Mouse (Mus musculus) heart, embryonic 13.5 days (tissue): ENCODE measurements around the gene Ccdc15. TPM values are rescaled to one million over a fixed set of nuclear protein-coding genes. Genes with fewer than 3 reads are reported as not detected.

ENCODE experiments used
- ATAC-seq: fragments of 200-750 bp; cut with Nextera tagmentation; 2 replicates; pipeline ENCODE4 v1.8.0; 2017; ENCODE audit warnings: moderate TSS enrichment; ENCODE audit not compliant: insufficient number of reproducible peaks, low FRiP score, low TSS enrichment; ENCODE audit errors: extremely low read depth
- H3K27ac ChIP-seq: fragments of 300-500 bp; sonication (generic); replicated peaks from 2 replicates; pipeline ENCODE4 v1.5.1; 2015; ENCODE audit warnings: moderate library complexity, mild to moderate bottlenecking, inconsistent platforms
- H3K27me3 ChIP-seq: fragments of 300-500 bp; sonication (generic); replicated peaks from 2 replicates; pipeline ENCODE4 v1.6.1; 2015; ENCODE audit warnings: mild to moderate bottlenecking, inconsistent platforms
- H3K36me3 ChIP-seq: fragments of 300-500 bp; sonication (generic); 2 replicates; pipeline ENCODE4 v1.6.1; 2015; ENCODE audit warnings: mild to moderate bottlenecking, inconsistent platforms
- H3K4me1 ChIP-seq: fragments of 300-500 bp; sonication (generic); 2 replicates; pipeline ENCODE4 v1.6.1; 2015; ENCODE audit warnings: inconsistent platforms
- H3K4me2 ChIP-seq: fragments of 300-500 bp; sonication (generic); 2 replicates; pipeline ENCODE4 v1.6.1; 2015; ENCODE audit warnings: inconsistent platforms, mild to moderate bottlenecking, moderate library complexity
- H3K4me3 ChIP-seq: fragments of 300-500 bp; sonication (generic); 2 replicates; pipeline ENCODE4 v1.5.1; 2015; ENCODE audit warnings: moderate library complexity, mild to moderate bottlenecking, inconsistent platforms
- H3K9ac ChIP-seq: fragments of 300-500 bp; sonication (generic); 2 replicates; pipeline ENCODE4 v1.6.1; 2015; ENCODE audit warnings: inconsistent platforms, mild to moderate bottlenecking, moderate library complexity
- H3K9me3 ChIP-seq: fragments of 300-500 bp; sonication (generic); 2 replicates; pipeline ENCODE4 v1.6.1; 2016; ENCODE audit warnings: inconsistent platforms
- WGBS: fragments of 180-500 bp; shearing (Covaris S2); methylation state at CpG from one replicate; pipeline ENCODE4 v1.1.7; 2015; ENCODE audit warnings: mixed read lengths; 5-methylcytosine and 5-hydroxymethylcytosine counted together
- polyA plus RNA-seq: library from polyadenylated mRNA; unstranded; fragments of >200 nt; fragmentation: Nextera tagmentation; extraction: Ambion mirVana; gene quantifications from 2 replicates; pipeline ENCODE4 v1.2.1, GENCODE M21; 2015

Gene Ccdc15
- polyA plus RNA-seq, 1 experiment from 2014 or later = 3.6 TPM

DNA sequence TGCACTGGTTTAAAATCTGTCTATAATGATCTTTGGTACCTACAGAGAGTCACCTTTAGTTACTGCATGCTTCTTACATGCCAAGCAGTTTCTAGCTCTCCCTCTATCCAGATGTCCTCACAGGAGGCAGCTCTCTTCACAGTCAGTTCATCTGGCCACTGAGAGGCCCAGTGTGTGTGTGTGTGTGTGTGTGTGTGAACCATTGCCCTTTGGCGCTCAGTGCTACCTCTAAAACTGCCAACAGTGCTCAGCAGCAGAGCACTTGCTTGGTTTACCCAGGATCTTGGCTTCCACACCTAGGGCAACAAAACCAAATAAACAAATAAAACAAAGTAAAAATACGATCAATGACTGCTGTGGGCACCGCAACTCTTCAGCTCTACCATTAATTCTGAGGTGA is 98.3 kb downstream of the Ccdc15 start:
- H3K4me2 ChIP-seq = no peak overlapping the region
- no peaks in the 10 kb centered on the region for H3K36me3 ChIP-seq
- no peak overlapping the region for H3K27ac ChIP-seq
- H3K4me1 ChIP-seq = peaks cover 26% of the 10 kb centered on the region
- no peaks in the 10 kb centered on the region for H3K27me3 ChIP-seq
- no peak overlapping the region for H3K4me3 ChIP-seq
- WGBS = 82% methylated on average over 3 of the region's 3 CpGs
- ATAC-seq = no peak
- no peak overlapping the region for H3K9ac ChIP-seq
- H3K9me3 ChIP-seq = no peaks in the 10 kb centered on the region

GRCm38 (mm10) chr9:37248381-37248906 is 99.8 kb downstream of the Ccdc15 start:
- Histone ChIP-seq H3K4me2 (no peak overlapping the region), H3K9ac (no peak overlapping the region), H3K4me1 (peaks cover 20% of the 10 kb centered on the region), H3K27me3 (no peaks in the 10 kb centered on the region), H3K36me3 (no peaks in the 10 kb centered on the region), H3K4me3 (no peak overlapping the region), H3K9me3 (no peaks in the 10 kb centered on the region), H3K27ac (no peak overlapping the region)
- no peak for ATAC-seq
- WGBS = 49% methylated on average over 3 of the region's 3 CpGs

DNA sequence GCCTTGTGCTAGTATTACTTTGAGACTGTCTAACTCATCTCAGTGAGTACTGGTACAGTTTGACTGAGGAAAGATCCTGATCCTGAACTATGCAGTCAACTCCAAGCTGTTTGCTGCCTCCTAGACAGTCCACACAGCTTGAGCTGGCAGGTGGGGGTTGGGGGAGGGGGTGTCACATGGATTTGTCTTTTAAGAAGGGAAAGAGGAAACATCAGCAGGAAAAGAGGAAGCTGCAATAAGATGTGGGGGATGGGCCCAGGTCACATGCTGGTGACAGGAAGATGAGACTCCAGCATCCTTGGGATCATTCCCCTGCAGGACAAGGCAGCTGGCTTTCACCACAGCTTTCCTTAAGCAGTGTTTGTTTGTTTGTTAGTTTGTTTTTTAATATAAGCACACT is 100.8 kb downstream of the Ccdc15 start:
- ATAC-seq = no peak
- Histone ChIP-seq H3K4me3 (no peak overlapping the region), H3K36me3 (no peaks in the 10 kb centered on the region), H3K9me3 (no peaks in the 10 kb centered on the region), H3K4me1 (peaks cover 20% of the 10 kb centered on the region), H3K9ac (no peak overlapping the region), H3K27ac (no peak overlapping the region), H3K4me2 (no peak overlapping the region), H3K27me3 (no peaks in the 10 kb centered on the region)

DNA sequence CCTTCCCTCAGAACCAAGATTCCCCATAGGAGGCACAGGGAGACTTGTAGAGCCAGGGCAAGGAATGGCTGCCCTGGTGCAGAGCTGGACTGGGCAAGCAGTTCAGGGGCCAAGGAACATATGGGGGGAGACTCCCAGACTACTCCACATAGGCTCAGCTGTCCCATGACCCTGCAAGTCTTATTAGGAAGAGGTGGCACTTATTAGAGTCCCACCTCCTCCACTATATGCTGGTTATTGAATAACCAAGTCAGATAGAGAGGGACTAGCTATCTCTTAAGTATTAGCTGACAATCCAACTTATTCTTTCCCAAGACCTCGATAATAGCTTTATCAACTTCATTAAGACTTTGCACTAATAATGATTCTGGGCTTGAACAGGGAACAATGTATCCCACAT is 102.4 kb downstream of the Ccdc15 start:
- H3K9me3 ChIP-seq = no peaks in the 10 kb centered on the region
- 85% methylated on average over 1 of the region's 1 CpGs for WGBS
- peaks cover 20% of the 10 kb centered on the region for H3K4me1 ChIP-seq
- H3K27me3 ChIP-seq = no peaks in the 10 kb centered on the region
- H3K4me3 ChIP-seq = no peak overlapping the region
- no peak overlapping the region for H3K4me2 ChIP-seq
- no peak overlapping the region for H3K27ac ChIP-seq
- no peak overlapping the region for H3K9ac ChIP-seq
- H3K36me3 ChIP-seq = no peaks in the 10 kb centered on the region
- no peak for ATAC-seq

- WGBS = 56% methylated on average over 2 of the region's 2 CpGs
- Histone ChIP-seq H3K4me3 (no peak overlapping the region), H3K4me2 (no peak overlapping the region), H3K27ac (no peak overlapping the region), H3K9ac (no peak overlapping the region), H3K9me3 (no peaks in the 10 kb centered on the region), H3K4me1 (peaks cover 20% of the 10 kb centered on the region), H3K27me3 (no peaks in the 10 kb centered on the region), H3K36me3 (no peaks in the 10 kb centered on the region)
- ATAC-seq = no peak
Measured at GRCm38 (mm10) chr9:37245404-37245803, 102.8 kb downstream of the Ccdc15 start.

- WGBS = 55% methylated on average over 1 of the region's 1 CpGs
- ATAC-seq = no peak
- no peaks in the 10 kb centered on the region for H3K27me3 ChIP-seq
Measured at GRCm38 (mm10) chr9:37244600-37244999, 103.6 kb downstream of the Ccdc15 start.

GRCm38 (mm10) chr9:37242764-37243163 is 105.5 kb downstream of the Ccdc15 start:
- Histone ChIP-seq H3K9me3 (no peaks in the 10 kb centered on the region), H3K4me1 (0 out of 2 replicates have a peak, but pooled peaks cover 4% of the 10 kb centered on the region), H3K9ac (no peak overlapping the region), H3K27me3 (no peaks in the 10 kb centered on the region), H3K27ac (no peak overlapping the region), H3K4me2 (no peak overlapping the region), H3K36me3 (no peaks in the 10 kb centered on the region), H3K4me3 (no peak overlapping the region)
- 76% methylated on average over 3 of the region's 3 CpGs for WGBS
- ATAC-seq = no peak

More at GRCm38 (mm10) chr9:37244600-37244999, 103.6 kb downstream of the Ccdc15 start:
- Histone ChIP-seq H3K36me3 (no peaks in the 10 kb centered on the region), H3K4me3 (no peak overlapping the region), H3K27ac (no peak overlapping the region), H3K9me3 (no peaks in the 10 kb centered on the region), H3K4me2 (no peak overlapping the region), H3K4me1 (peaks cover 17% of the 10 kb centered on the region), H3K9ac (no peak overlapping the region)

DNA sequence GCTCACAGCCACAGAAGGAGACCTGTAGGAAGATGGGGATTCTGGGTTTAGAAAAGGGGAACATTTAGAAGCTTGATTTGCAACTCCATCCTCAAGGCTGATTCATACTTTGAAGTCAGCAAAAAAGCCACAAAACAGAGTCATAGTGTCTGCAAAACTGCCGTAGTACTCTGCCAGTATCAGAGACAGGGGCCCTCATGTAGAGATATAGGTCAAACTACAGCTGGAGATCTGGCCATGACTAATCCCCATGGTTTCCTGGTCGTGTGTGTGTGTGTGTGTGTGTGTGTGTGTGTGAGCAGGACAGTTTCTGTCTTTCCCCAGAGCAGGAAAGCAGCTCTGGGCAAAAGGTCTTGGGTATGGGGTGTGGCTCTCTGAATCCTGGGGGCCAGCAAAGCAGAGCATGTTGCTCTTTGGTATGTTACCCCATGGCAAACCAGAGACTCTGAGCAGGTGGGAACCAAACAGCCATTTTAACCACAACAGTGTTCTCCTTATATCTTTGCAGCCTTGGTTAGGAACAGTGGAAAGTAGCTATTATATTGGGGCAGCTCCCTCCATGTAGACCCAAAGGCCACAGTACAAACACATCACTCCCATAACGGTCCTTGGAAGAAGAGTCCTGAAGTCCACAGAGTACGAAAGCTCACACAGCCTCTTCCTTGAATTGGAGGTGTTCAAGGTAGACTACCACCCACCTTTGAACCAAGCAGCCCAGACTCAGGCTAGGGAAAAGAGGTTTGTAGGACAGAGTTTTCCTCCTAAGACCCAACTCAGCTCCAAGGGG is 112.1 kb downstream of the Ccdc15 start:
- Histone ChIP-seq H3K9me3 (no peaks in the 10 kb centered on the region), H3K9ac (no peak overlapping the region), H3K4me1 (no peaks in the 10 kb centered on the region), H3K36me3 (no peaks in the 10 kb centered on the region), H3K27me3 (no peaks in the 10 kb centered on the region), H3K27ac (no peak overlapping the region), H3K4me2 (no peak overlapping the region), H3K4me3 (no peak overlapping the region)
- WGBS = 55% methylated on average over 4 of the region's 4 CpGs
- ATAC-seq = no peak

DNA sequence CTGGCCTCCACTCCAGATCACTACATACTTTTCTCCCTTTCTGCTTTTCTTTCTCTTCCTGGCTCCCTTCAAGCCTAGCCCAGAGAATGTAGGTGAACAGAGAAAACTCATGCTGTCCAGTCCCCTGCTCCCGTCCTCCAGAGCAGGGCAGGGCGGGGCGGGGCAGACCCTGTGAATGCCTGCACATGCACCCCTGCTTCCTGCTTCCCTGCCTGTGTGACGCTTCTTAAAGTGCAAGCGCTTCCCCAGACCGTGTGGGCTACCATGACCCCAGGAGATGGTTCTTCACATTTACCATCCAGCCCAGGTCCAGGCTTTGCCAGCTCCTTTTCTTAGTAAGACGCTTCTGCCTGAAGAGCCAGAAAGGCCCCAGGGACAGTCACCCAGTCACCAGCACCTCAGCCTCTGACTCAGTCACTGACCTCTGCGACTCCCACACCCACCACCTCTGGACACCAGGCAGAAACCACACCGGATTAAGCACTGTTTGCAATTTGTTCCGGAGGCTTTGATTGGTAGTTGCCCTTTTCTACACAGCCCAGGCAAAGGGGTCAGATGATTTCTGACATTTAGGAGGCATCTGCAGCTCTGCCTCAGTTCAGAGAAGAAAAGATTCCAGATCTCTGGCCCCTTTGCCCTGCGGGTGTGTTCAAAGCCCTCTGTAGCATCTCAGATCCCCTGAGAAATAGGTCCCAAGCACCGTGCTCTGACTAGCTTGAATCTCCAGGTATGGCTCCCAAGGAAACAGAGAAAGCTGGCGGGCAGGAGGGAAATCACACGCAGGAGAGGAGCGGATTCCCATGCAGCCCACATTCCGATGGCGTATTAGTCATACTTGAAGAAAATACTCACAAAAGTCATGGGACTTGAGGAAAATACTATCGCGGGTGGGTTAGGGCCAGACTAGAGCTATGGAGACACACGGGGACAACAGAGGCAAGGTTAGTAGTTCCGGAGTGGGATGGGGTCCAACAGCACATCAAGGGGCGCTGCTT is 115.7 kb downstream of the Ccdc15 start:
- WGBS = 64% methylated on average over 22 of the region's 22 CpGs
- H3K36me3 ChIP-seq = no peaks in the 10 kb centered on the region
- H3K9me3 ChIP-seq = no peaks in the 10 kb centered on the region
- no peak overlapping the region for H3K9ac ChIP-seq
- H3K27ac ChIP-seq = no peak overlapping the region
- H3K4me3 ChIP-seq = no peak overlapping the region
- H3K4me1 ChIP-seq = 0 out of 2 replicates have a peak, but pooled peaks cover 7% of the 10 kb centered on the region
- H3K4me2 ChIP-seq = no peak overlapping the region
- ATAC-seq = no peak
- no peaks in the 10 kb centered on the region for H3K27me3 ChIP-seq

DNA sequence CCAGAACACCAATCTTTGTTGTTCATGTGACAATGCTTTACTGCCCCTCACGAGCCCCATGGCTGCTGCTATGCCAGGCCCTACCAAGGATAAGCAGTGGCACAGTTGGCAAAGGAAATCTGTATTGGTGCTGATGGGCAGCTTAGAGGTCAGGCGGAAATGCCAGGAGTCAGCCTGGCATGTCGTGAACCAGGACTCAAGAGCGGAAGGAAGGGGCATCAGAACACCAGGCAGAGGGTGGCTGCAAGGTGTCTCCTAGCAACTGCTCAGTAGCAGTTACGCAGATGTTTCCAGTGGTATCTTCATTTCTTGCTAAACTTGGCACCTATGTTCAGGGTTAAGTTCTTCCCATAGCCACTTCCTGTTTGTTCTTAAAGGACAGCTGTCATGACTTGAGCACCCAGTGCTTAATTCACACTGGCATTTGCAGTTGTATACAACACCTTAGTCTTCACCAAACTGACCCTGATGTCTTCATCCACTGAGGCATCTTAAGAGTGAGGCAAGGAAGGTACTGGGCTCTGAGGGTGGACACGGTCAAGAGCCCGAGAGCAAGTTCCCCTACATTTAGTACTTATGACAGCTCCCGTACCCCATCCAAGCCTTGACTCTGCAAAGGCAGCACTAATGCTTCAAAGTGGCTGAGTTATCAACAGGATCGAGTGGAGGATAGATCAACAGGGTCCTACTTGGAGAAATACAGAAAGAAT is 117.6 kb downstream of the Ccdc15 start:
- H3K36me3 ChIP-seq = no peaks in the 10 kb centered on the region
- no peaks in the 10 kb centered on the region for H3K9me3 ChIP-seq
- H3K9ac ChIP-seq = no peak overlapping the region
- no peak overlapping the region for H3K27ac ChIP-seq
- no peak for ATAC-seq
- H3K4me1 ChIP-seq = 0 out of 2 replicates have a peak, but pooled peaks cover 10% of the 10 kb centered on the region
- no peak overlapping the region for H3K4me2 ChIP-seq
- 81% methylated on average over 9 of the region's 9 CpGs for WGBS
- no peak overlapping the region for H3K4me3 ChIP-seq
- no peaks in the 10 kb centered on the region for H3K27me3 ChIP-seq

DNA sequence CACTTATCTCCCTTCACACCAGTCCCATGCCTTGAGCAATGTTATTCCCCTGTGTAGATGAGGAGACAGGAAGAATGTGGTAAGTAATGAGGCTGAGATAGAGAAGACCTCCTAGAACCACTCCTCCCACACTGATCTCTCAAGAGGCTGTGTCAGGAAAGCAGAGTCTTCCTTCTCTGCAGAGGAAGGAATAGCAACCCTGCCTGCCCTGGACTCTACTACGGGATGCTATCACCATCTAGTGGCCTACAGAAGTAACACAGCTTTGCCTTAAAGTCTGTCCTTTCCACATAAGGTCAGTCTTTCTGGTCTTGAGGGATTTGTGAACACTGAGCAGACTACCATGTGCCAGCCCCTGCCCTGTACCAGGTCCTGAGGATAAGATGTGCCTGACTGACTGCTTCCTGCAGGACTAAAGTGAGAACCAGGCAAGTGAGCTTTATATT is 118.3 kb downstream of the Ccdc15 start:
- peak overlapping the region; percentile 42; the same call in 1 of the 2 replicates for H3K9ac ChIP-seq
- ATAC-seq = no peak; the same call in 1 of the 2 replicates
- WGBS = 0% methylated on average over 1 of the region's 1 CpGs

More for the DNA sequence above, 118.3 kb downstream of the Ccdc15 start:
- Histone ChIP-seq H3K9me3 (no peaks in the 10 kb centered on the region), H3K4me3 (no peak overlapping the region), H3K4me2 (no peak overlapping the region), H3K27ac (no peak overlapping the region), H3K36me3 (no peaks in the 10 kb centered on the region), H3K27me3 (no peaks in the 10 kb centered on the region), H3K4me1 (peaks cover 14% of the 10 kb centered on the region; the same call in 1 of the 2 replicates)
